Mouse (Mus musculus): ENCODE results near the gene Slc25a13.
"Not testable (repeated sequence)": the region's sequence is repeated elsewhere in the genome, so short reads cannot be mapped to it uniquely, and the experiment has no call there.

Slc25a13 gene

DNA sequence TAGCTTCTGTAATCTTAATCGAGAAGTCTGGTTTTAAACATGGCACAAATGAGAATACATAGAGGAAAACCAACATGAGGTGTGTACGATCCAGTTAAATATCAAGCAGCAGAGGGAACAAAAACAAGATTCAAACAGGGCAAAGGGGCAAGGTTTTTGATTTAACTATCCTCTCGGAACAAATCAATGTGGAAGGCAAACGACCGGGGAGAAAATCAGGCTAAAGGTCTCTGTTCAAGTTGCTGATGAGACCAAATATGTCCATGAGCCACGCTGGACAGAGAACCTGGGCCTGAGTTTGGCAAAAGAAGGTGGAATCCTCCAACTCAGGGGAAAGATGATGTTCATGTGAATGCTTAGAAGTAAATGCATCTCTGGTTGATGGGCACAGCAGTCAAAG, 14.5 kb downstream of the Slc25a13 start:
- in situ Hi-C loops (cut with MboI) = no loop called here

DNA sequence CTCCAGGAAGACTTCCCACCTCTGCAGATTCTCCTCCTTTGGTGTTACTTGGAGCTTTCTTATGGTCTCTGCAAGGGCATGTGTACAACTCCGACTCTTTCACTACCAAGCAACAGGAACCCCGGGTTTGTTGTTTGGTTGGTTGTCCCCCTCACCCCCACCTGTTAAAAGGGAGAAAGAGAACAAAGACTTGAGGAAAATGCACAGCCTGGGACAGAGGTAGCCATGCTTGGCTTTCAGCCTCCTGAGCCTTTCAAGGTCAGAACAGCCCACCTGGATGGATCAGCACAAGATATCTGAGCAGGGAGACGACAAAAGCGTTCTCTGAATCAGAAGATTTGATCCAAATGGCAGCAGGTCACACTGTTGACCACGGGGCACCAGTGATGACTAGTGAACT, 15.0 kb downstream of the Slc25a13 start:
- in situ Hi-C loops (cut with MboI) = no loop called here

DNA sequence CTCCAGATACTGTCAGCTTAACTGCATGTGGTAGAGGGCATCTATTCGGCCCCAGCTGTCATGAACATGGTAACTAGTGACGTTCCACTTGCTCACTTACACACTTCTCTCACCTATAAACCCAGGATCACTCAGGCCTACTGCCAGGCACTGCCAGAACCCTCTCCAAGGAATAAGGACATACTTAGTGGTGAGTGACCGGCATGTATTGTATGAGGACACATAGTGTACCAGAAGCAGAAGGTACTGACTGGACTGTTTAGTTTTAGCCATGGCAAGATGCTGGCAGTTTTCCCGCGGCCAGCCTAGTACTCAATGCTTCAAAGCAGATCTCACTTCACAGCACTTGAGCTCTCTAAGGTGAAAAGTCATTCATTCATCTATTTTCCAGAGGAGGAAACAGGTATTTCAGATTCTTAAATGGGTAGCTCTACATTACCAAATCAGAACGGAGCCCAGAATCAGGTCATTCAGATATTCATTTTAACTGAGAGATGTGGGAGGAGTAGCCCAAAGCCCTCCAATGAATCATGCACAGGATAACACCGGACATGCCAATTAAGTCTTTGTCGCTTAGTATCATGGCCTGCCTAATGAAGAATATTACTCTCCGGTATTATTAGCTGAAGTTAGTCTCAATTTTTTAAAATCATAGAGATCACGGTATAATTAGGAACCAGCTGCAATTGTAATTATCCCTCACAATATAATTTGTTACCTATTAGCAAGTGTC, 17.7 kb downstream of the Slc25a13 start:
- in situ Hi-C loops (cut with MboI) = no loop called here

- in situ Hi-C loops (cut with MboI) = not testable (repeated sequence)
Measured at GRCm38 (mm10) chr6:6198056-6198455, 18.9 kb downstream of the Slc25a13 start.

- in situ Hi-C loops (cut with MboI) = no loop called here
Measured at GRCm38 (mm10) chr6:6197339-6197738, 19.6 kb downstream of the Slc25a13 start.

DNA sequence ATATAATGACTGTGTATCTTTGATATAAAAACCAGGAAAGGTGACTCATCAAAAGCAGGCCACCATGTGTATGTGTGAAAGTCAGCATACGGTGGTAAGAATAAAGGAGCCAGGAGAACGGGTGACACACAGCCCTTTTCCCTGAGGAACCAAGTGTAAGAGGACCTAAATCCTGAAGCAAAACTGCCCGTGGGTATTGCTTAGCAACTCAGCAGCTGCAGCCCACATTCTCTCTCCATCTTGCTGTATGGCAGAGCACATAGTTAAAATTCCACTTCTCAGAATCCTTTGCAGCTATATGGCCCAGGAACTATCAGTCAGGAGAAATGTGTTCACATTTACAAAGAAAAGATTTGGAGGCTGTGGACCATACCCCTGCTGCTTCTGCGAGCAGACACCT, 20.4 kb downstream of the Slc25a13 start:
- in situ Hi-C loops (cut with MboI) = no loop called here

DNA sequence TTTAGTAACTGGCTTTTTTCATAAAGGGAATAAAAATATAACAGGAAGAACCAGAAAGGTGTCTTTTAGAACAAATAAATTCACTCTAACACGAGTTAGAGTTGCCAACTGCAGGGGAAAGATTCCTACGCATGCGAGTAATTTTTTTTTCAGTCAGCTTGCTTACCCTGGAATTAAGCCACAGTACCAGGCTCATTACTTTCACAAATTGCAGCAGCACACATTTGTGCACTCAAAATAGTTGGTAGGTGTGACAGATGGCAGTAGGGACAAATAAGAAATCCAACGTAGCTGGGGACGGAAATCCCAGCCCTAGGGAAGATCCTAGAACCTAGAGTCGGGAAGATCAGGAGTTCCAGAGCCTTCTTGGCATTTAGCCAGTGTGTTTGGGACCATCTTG, 22.1 kb downstream of the Slc25a13 start:
- in situ Hi-C loops (cut with MboI) = no loop called here

GRCm38 (mm10) chr6:6193906-6194305, 23.1 kb downstream of the Slc25a13 start:
- in situ Hi-C loops (cut with MboI) = no loop called here

DNA sequence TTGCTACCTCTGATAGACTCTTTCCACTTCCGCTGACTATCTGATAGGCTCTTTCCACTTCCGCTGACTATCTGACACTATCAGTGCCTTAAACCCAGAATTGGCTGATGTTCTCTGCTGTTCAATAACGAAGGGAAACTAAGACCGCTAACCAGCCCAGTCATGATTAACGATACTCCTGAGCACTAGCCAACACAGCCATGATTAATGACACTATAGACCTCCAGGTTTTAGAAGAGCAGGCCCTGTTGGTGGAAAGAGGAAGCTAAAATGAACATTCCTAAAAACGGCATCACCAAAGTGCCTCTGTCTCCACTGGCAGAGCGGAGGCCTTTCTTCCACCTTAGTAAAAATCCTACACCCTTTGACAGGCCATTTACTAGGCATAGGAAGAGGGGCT, 24.6 kb downstream of the Slc25a13 start:
- in situ Hi-C loops (cut with MboI) = no loop called here

DNA sequence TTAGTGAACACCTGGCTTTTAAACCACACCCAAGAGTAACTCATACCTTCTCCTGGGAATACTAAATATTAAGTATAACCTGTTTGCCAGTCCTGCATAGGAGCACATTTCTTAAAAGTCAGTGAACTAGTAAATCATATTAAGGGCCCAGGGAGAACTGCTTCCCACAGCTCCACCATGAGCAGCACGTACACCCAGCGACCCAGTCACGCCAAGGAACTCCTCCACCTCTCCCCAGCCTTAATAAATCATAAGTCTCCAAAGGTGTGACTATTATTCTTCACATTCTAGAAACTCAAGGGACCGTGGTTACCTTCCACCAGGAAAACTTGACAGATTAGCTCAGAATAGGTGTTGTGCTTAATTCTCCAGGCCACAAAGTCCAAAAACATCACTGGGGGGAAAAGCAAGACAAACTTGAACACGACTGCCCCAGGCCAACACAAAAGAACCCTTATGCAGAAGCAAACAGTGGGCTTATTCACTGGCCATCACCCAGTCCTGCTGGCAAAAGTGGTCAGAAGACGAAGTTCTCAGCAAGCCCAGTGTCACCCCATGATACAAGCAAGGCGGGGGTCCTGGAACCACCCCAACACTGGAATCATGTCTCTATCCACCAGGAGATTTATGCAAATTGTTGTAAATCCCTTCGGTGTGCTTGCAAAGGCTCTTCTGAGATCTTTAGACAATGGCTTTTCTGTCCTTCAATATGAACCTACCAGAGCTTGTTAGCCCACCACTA, 25.2 kb downstream of the Slc25a13 start:
- in situ Hi-C loops (cut with MboI) = no loop called here

- in situ Hi-C loops (cut with MboI) = no loop called here
Measured at GRCm38 (mm10) chr6:6188970-6189369, 28.0 kb downstream of the Slc25a13 start.

GRCm38 (mm10) chr6:6186468-6186867, 30.5 kb downstream of the Slc25a13 start:
- in situ Hi-C loops (cut with MboI) = no loop called here

- in situ Hi-C loops (cut with MboI) = no loop called here
Measured at GRCm38 (mm10) chr6:6185735-6186068, 31.3 kb downstream of the Slc25a13 start.

DNA sequence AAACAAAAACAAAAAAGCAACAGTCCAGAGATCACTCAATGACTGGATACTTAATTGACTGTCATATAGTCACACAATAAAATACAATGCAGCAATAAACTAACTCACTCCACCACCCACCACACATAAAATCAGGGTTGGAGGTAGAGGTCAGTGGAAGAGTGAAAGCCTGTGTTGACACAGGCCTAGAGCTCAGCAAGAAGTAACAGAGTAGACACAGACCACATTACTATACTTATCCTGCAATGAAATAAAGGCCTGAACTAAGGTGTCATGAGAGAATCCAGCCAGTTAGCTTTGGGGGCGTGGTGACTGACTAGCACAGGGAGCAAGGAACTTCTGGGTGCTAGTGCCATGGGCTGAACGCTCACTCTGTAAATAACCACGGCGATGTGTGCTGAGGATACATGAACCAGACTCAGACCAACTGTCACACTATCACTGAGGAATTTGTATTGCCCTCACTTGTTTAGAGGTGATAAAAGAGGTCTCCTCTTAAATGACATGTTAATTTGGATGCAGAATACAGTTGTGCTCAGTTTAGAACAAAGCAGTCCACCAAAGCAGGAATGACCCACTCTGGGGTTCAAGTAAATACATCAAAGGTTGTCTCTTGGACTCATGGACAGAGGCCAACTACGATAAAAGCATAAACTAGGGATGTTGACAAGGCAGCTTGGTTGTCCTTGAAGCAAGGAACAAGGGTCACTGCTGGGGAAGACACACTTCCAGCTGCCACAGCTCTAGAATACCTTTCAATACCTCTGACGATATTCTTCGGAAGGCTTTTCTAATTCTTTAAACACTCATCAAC, 31.8 kb downstream of the Slc25a13 start:
- in situ Hi-C loops (cut with MboI) = no loop called here

- in situ Hi-C loops (cut with MboI) = no loop called here
Measured at GRCm38 (mm10) chr6:6183601-6184000, 33.4 kb downstream of the Slc25a13 start.

DNA sequence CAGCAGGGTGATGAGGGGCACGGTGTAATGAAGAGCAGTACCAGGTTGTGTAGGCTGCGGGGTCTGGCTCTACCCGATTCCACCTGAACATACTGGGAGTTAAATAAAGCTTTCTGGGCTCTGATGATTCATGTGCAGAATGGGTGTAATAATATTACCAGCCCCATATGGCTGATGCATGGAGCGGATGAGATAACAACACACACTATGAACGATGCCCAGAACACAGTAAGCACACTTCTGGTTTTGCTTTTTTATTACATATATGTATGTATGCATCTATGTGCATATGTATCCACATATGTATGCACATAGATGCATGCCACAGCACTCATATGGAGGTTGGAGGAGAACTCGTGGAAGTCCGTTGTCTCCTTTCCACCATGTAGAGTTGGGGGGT, 34.8 kb downstream of the Slc25a13 start:
- in situ Hi-C loops (cut with MboI) = no loop called here

DNA sequence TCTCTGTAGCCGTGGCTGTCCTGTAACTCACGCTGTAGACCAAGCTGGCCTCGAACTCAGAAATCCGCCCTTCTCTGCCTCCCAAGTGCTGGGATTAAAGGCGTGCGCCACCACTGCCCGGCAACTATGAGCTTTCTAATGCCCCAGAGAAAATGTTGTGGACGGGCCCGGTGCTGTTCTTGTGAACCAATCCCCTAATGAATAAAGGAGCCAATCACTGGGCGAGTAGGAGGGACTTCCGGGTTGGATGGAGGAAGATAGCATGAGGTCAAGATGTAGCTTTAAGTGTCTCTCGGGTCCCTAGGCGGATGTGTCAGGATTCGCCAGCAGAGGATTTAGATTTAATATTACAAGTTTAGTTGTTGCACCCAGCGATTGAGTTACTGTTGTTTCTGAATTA, 38.6 kb downstream of the Slc25a13 start:
- in situ Hi-C loops (cut with MboI) = not testable (repeated sequence)

- in situ Hi-C loops (cut with MboI) = no loop called here
Measured at GRCm38 (mm10) chr6:6175350-6175971, 41.5 kb downstream of the Slc25a13 start.

- in situ Hi-C loops (cut with MboI) = no loop called here
Measured at GRCm38 (mm10) chr6:6173935-6174561, 42.9 kb downstream of the Slc25a13 start.

DNA sequence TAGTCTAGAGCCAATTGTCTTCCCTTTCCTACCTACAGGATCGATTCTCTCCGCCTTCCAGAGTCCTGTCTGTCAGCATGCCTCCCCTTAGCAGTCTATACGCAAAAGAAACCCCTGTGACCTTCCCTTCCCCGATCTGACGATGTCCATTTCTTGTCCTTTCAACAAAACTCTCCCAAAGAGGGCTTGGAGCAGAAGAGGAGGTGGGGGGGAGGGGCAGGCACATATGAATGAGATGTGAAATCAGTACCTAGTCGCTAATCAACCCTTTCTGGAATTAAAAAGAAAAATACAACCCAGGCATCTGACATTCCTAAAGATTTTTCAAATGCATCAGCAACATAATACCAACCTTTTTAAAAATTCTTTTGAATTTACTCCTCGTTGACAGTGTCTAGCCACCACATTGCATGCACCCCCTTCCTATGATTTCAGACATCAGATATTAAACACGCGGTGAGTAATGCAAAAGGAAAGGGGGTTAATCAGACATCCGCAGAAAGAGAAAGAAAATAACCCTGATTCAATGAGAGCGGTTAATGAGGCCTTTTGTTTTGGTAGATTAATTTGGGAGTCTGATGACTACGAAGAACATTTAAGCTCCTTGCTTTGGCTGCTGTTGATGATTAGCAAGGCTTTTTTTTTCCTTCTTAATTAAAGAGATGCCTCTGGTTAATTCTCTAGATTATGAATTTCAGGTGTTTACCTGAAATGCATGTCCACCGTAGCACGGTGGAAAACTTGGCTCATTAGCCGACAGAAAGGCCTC, 43.6 kb downstream of the Slc25a13 start:
- in situ Hi-C loops (cut with MboI) = no loop called here

DNA sequence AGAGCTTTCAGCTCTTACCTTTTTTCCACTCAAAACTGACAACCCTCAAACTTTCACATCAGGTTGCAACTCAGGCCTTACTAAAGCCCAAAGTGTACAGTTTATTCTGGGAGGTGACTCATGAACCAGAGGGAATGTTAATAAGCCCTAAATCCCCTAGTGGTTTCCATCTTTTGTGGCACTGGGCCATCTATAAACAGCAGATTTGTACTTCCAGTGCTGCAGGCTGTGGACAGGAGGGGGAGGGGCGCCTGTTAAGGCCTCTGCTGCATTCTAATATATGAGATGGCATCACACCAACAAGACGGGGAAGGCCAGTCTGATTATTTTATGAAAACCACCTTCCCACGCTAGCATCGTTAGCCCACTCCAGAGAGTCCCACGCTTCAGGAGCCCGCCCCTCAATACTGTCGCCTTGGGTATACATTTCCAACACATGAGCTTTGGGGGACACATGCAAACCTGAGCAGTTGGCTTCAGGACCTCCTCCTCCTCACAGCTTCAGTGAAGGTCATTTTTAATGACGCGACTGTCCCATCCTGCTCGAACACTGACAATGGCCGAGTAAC, 48.3 kb downstream of the Slc25a13 start:
- in situ Hi-C loops (cut with MboI) = no loop called here

Measured in mature B cell (primary cell).